Mouse (Mus musculus) heart, embryonic 15.5 days (tissue): ENCODE data around the gene Tbl1x. TPM values are rescaled to one million over a fixed set of nuclear protein-coding genes. Genes with fewer than 3 reads are reported as not detected.
A peak's percentile ranks its signal among the peaks of the same experiment; 100 is the strongest.

Experiments
- ATAC-seq: fragments of 200-750 bp; cut with Nextera tagmentation; replicated peaks from 2 replicates; pipeline ENCODE4 v1.8.0; 2017; ENCODE audit warnings: low read depth, moderate TSS enrichment; ENCODE audit not compliant: insufficient number of reproducible peaks, insufficient read depth, low FRiP score
- H3K27ac ChIP-seq: fragments of 300-500 bp; sonication (generic); 2 replicates; pipeline ENCODE4 v1.5.1; 2015; ENCODE audit warnings: mild to moderate bottlenecking, inconsistent platforms
- H3K27me3 ChIP-seq: fragments of 300-500 bp; sonication (generic); 2 replicates; pipeline ENCODE4 v1.6.1; 2015; ENCODE audit warnings: inconsistent platforms
- H3K36me3 ChIP-seq: fragments of 300-500 bp; sonication (generic); 2 replicates; pipeline ENCODE4 v1.6.1; 2015; ENCODE audit warnings: mild to moderate bottlenecking, inconsistent platforms
- H3K4me1 ChIP-seq: fragments of 300-500 bp; sonication (generic); replicated peaks from 2 replicates; pipeline ENCODE4 v1.6.1; 2015; ENCODE audit warnings: inconsistent platforms
- H3K4me2 ChIP-seq: fragments of 300-500 bp; sonication (generic); 2 replicates; pipeline ENCODE4 v1.6.1; 2015; ENCODE audit warnings: inconsistent platforms, mild to moderate bottlenecking, moderate library complexity
- H3K4me3 ChIP-seq: fragments of 300-500 bp; sonication (generic); 2 replicates; pipeline ENCODE4 v1.5.1; 2015; ENCODE audit warnings: mild to moderate bottlenecking, inconsistent platforms
- H3K9ac ChIP-seq: fragments of 300-500 bp; sonication (generic); 2 replicates; pipeline ENCODE4 v1.6.1; 2015; ENCODE audit warnings: mild to moderate bottlenecking, inconsistent platforms
- H3K9me3 ChIP-seq: fragments of 300-500 bp; sonication (generic); replicated peaks from 2 replicates; pipeline ENCODE4 v1.6.1; 2016; ENCODE audit warnings: inconsistent platforms
- WGBS: fragments of 180-500 bp; shearing (Covaris S2); methylation state at CpG from one replicate; pipeline ENCODE4 v1.1.7; 2015; ENCODE audit warnings: mixed read lengths; 5-methylcytosine and 5-hydroxymethylcytosine counted together
- polyA plus RNA-seq: library from polyadenylated mRNA; unstranded; fragments of >200 nt; fragmentation: Nextera tagmentation; extraction: Ambion mirVana; gene quantifications from 2 replicates; pipeline ENCODE4 v1.2.1, GENCODE M21; 2015

Tbl1x gene
- polyA plus RNA-seq, 1 experiment from 2014 or later = 53.3 TPM

DNA sequence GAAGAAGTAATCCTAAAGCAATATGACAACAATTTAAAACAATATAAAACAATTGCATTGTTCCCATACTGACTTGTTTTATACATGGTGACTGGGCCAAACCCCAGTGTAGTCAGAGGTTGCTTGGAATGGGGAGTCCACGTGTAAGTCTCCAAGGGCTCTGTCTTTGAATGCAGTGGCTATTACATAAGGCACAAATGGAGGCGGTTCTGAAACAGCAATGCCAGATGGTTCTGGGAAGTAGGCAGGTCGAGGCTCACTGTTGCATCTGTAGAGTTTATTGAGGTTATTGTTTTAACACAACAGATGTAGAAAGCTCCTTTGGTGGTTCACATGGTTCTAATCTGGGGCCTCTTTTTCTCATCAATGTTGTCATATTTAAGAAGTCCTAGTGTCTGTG is 66.3 kb downstream of the Tbl1x start:
- no peak overlapping the region for H3K4me3 ChIP-seq
- H3K9ac ChIP-seq = no peak overlapping the region
- no peak overlapping the region for H3K27ac ChIP-seq
- peaks cover 6% of the 10 kb centered on the region for H3K4me1 ChIP-seq
- H3K9me3 ChIP-seq = no peaks in the 10 kb centered on the region
- ATAC-seq = no peak
- no peak overlapping the region for H3K4me2 ChIP-seq
- no peaks in the 10 kb centered on the region for H3K27me3 ChIP-seq
- H3K36me3 ChIP-seq = no peaks in the 10 kb centered on the region
- WGBS = 76% methylated on average over 3 of the region's 3 CpGs

DNA sequence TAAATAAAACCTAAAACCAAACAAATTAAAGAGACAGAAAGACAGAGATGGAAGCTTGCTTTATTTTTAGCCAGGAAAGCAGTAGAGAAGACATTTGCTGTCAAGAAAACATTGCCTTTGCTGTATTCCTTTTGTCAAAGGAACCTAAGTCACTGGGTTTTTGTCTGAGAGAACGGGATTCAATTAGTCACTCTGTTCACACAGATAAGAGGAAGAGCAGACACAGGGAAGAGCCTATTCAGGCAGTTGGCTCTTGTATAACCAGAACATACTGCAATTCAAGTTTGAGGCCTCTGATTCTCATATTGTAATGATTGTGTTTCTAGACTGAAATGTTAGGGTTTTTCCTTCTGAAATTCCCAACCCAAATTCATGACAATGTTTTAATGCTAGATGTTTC is 67.4 kb downstream of the Tbl1x start:
- Histone ChIP-seq H3K36me3 (no peaks in the 10 kb centered on the region), H3K9ac (no peak overlapping the region), H3K4me1 (peaks cover 6% of the 10 kb centered on the region), H3K27ac (no peak overlapping the region; the same call in 1 of the 2 replicates), H3K27me3 (no peaks in the 10 kb centered on the region), H3K4me3 (no peak overlapping the region), H3K4me2 (no peak overlapping the region), H3K9me3 (no peaks in the 10 kb centered on the region)
- WGBS = 24% methylated on average over 1 of the region's 1 CpGs
- ATAC-seq = no peak

DNA sequence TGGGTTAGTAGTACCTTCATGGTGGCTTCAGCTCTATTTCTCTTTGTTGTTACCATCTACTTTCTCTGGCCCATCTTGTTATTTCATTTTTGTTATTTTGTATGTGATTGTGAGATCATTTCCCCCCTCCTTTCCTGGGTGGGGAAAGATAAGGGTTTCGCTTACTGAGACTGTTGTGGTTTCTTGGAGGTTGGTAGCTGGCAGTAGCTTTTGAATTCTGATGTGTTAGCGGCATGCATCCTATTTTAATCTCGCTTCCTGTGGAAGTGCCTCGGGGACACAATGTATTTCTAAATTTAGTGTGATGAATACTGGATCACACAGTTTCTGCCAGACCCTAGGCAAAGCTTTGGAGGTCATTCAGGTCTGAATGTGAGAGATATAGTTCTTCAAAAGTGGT is 69.2 kb downstream of the Tbl1x start:
- WGBS = 28% methylated on average over 4 of the region's 4 CpGs
- Histone ChIP-seq H3K27me3 (no peaks in the 10 kb centered on the region), H3K4me3 (no peak overlapping the region), H3K4me2 (0 out of 2 replicates have a peak overlapping the region, but pooled peaks have one; percentile 16), H3K27ac (peak overlapping the region; percentile 74), H3K9me3 (no peaks in the 10 kb centered on the region), H3K36me3 (no peaks in the 10 kb centered on the region), H3K4me1 (peaks cover 6% of the 10 kb centered on the region), H3K9ac (no peak overlapping the region)
- ATAC-seq = no peak

DNA sequence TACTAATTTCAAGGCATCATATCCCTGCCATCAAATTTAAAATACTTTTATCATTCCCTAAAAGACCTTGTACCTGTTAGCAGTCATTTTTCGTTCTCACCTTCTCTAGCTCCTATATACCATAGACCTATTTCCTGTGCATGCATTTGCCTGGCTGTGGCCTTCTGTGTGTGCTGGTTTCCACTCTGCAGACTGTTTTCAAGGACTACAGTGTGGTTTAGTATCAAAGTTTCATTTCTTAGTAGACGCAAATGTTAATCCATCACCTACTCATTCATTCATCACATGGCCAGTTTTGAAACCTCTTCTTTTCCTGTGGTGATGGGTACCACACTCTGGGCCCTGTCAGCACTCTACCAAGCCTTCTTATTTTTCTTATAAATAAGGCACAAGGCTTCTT is 75.2 kb downstream of the Tbl1x start:
- Histone ChIP-seq H3K4me2 (no peak overlapping the region), H3K27me3 (no peaks in the 10 kb centered on the region), H3K4me1 (peaks cover 2% of the 10 kb centered on the region; the same call in 1 of the 2 replicates), H3K9ac (no peak overlapping the region), H3K4me3 (no peak overlapping the region), H3K27ac (no peak overlapping the region), H3K36me3 (no peaks in the 10 kb centered on the region), H3K9me3 (no peaks in the 10 kb centered on the region)
- WGBS = 85% methylated on average over 2 of the region's 2 CpGs
- no peak for ATAC-seq

DNA sequence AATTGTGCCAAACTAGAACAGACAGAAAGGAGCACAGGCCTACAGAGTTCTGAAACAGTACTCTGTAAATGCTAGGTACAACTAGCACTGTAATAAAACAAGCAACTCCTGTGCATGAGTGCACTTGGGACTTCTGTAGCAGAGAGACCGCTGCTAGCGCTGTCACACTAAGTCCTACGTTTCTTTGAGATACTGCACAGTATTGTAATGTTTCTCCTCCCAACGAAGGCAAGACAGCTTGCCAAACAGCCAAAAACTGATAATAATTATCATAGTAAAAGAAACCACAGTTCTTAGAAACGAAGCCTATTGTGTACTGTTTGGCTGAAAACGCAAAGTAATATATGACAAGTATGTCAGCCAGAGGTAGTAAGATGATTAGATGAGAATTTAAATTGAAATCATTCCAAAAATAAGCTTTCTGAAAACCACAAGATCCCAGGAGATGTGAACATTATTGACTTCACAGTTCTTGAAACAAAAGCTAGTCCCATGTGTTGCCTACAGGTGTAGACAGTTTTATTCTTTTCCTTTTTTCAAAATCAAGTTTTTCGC is 83.9 kb downstream of the Tbl1x start:
- 60% methylated on average over 7 of the region's 7 CpGs for WGBS
- H3K4me1 ChIP-seq = 0 out of 2 replicates have a peak, but pooled peaks cover 10% of the 10 kb centered on the region
- no peak overlapping the region for H3K4me2 ChIP-seq
- H3K27ac ChIP-seq = no peak overlapping the region
- H3K27me3 ChIP-seq = no peaks in the 10 kb centered on the region
- no peak for ATAC-seq
- no peak overlapping the region for H3K4me3 ChIP-seq
- H3K9ac ChIP-seq = no peak overlapping the region
- no peaks in the 10 kb centered on the region for H3K36me3 ChIP-seq
- H3K9me3 ChIP-seq = no peaks in the 10 kb centered on the region

DNA sequence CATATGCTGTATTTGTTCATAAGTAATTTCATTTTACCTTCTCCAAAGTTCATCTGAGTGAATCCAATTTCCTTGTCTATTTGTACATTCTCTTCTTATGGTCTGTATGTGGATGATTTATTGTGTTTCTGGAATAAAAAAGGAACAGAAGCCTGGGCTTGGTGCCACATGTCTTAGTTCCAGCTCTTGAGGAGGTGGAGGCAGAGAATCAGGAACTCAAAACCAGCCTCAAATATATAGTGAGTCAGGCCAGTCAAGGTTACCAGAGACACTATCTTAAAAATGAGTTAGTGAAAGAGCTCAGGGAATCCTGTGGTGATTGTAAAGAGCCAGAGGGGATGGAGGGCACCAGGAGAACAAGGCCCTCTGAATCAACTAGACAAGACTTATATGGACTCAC is 86.9 kb downstream of the Tbl1x start:
- Histone ChIP-seq H3K9ac (no peak overlapping the region), H3K27ac (no peak overlapping the region), H3K27me3 (no peaks in the 10 kb centered on the region), H3K4me3 (no peak overlapping the region), H3K36me3 (no peaks in the 10 kb centered on the region), H3K4me1 (peaks cover 9% of the 10 kb centered on the region; the same call in 1 of the 2 replicates), H3K9me3 (no peaks in the 10 kb centered on the region), H3K4me2 (no peak overlapping the region)
- no peak for ATAC-seq

DNA sequence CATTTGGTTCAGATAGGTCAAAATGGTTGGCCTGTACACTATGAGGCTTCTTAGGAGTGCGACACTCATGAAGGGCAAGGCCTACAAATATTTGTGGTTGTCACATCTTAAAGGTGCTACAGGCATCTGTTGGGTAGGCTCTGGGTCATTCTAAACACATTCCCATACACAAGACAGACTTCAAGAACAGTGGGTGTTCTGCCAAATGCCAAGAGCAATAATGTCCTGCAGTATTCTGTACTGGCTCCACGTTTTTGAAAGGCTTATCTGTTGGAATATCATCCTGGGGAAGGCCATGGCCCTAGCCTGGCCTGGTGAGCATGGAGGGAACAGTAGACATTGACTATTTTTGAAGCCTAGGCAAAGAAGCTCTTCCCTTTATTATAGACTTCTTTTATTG is 87.9 kb downstream of the Tbl1x start:
- H3K27me3 ChIP-seq = no peaks in the 10 kb centered on the region
- H3K9ac ChIP-seq = no peak overlapping the region
- H3K4me3 ChIP-seq = no peak overlapping the region
- no peak for ATAC-seq
- no peaks in the 10 kb centered on the region for H3K9me3 ChIP-seq
- WGBS = 57% methylated on average over 2 of the region's 2 CpGs
- H3K27ac ChIP-seq = no peak overlapping the region
- H3K36me3 ChIP-seq = no peaks in the 10 kb centered on the region
- H3K4me1 ChIP-seq = peaks cover 14% of the 10 kb centered on the region; the same call in 1 of the 2 replicates
- no peak overlapping the region for H3K4me2 ChIP-seq

DNA sequence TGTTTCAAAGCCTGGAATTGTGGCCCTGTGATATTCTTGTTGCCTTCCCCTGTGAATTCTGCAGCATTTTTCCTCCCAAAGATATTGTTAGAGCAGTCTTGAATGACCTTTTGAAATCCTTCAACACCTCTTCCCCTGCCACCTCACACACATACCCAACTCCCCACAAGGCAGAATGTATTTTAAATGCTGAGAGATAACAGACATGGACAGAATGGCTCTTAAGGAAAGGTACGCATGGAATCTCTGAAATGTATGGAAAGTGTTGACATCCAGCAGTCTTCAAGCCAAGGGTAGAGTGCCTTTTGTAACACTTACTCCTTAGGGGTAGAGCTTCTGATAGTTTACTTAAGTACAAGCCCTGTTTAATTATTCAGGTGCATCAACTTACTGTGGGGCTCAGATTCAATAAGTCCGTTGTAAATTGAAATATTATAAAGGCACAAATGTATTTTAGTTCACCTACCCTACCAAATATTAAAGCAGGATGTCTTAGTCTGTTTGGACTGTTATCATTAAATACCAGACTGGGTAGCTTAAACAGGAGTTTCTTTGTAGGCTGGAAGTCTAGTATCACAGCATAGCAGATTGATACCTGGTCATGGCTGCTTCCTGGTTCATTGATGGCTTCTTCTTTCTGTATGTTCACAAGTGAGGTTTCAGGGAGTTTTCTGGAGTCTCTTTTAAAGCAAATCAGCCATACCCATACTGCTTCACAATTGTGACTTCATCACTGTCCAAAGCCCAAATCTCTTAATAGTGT is 92.9 kb downstream of the Tbl1x start:
- no peak overlapping the region for H3K9ac ChIP-seq
- no peaks in the 10 kb centered on the region for H3K36me3 ChIP-seq
- H3K4me1 ChIP-seq = peaks cover 21% of the 10 kb centered on the region
- H3K27ac ChIP-seq = peak overlapping the region; percentile 80
- H3K4me3 ChIP-seq = no peak overlapping the region
- 52% methylated on average over 2 of the region's 2 CpGs for WGBS
- H3K4me2 ChIP-seq = no peak overlapping the region
- peak; percentile 53; the same call in 1 of the 2 replicates for ATAC-seq
- H3K9me3 ChIP-seq = no peaks in the 10 kb centered on the region
- H3K27me3 ChIP-seq = no peaks in the 10 kb centered on the region

DNA sequence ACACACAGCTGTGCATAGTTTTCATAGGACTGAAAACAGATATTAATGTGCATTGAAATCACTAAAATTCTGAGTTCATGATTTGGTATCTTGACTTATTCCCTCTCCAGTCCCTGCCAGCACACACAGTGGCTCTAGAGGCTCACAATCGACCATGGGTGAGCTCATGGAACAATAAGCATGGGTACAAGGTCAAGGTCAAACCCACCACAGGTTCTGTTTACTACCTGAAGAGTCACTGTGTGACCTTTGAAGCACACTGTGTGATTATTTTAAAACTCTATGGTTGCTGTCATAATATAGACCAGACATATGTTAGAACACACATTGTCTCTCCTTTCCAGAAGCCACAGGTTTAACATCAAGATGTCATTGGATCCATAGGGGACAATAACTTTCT is 96.7 kb downstream of the Tbl1x start:
- Histone ChIP-seq H3K4me2 (no peak overlapping the region), H3K27ac (peak overlapping the region; percentile 40; the same call in 1 of the 2 replicates), H3K9me3 (no peaks in the 10 kb centered on the region), H3K4me1 (peaks cover 24% of the 10 kb centered on the region), H3K9ac (no peak overlapping the region), H3K36me3 (no peaks in the 10 kb centered on the region), H3K27me3 (no peaks in the 10 kb centered on the region), H3K4me3 (no peak overlapping the region)
- 26% methylated on average over 1 of the region's 1 CpGs for WGBS
- ATAC-seq = no peak

DNA sequence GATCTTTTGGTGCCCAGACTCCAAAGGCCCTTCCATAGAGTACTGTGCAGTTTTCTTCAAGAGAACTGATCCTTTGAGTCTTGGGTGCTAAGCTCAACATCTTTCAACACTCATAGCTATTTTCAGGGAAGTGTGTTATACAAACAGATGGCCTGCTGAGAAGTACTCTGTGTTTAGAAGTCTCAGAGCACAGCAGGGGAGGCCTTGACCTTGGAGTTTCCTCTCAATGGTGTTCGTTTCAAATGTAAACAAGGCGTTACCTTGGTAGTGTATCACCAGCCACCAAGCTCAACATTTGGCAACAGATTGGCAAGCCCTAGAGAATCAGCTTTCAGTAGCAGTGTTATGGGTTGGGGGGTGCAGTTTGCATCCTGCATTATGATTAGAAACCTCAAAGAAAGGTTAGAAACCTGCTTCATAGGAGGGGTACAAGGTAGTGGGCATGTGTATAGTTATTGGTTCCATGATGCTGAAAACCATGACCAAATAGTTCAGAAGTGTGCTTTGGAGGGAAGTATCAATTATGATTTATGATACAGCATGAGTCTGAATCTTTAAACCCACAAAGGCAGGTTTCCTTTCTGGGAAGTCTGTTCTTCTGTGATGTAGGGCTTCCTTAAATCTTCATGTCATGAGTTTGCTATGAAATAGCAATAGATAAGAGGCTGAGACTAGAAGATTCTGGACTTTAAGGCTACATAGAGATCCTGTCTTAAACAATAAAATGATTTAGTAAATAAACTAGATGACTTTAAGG is 98.3 kb downstream of the Tbl1x start:
- H3K4me3 ChIP-seq = no peak overlapping the region
- 30% methylated on average over 2 of the region's 2 CpGs for WGBS
- H3K36me3 ChIP-seq = no peaks in the 10 kb centered on the region
- peaks cover 18% of the 10 kb centered on the region for H3K4me1 ChIP-seq
- no peaks in the 10 kb centered on the region for H3K9me3 ChIP-seq
- no peak overlapping the region for H3K4me2 ChIP-seq
- no peaks in the 10 kb centered on the region for H3K27me3 ChIP-seq
- no peak for ATAC-seq
- peak overlapping the region; percentile 40 for H3K27ac ChIP-seq
- H3K9ac ChIP-seq = no peak overlapping the region

DNA sequence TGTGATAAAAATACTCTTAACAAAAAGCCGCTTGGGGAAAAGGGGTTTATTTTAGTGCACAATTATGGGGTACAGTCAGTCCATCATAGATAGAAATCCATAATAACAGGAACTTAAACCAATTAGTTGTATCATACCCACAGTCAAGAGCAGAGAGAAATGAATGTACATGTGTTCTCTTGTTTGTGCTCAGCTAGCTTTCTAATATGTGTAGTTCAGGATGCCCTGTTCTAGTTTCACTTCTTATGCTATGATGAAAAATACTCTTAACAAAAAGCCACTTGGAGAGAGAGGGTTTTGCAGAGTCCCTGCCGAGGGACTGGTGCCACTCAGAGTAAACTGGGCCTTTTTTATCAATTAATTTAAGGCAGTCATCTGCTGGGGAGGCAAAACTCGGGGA is 101.1 kb downstream of the Tbl1x start:
- no peak overlapping the region for H3K4me3 ChIP-seq
- no peak overlapping the region; the same call in 1 of the 2 replicates for H3K27ac ChIP-seq
- no peaks in the 10 kb centered on the region for H3K36me3 ChIP-seq
- H3K27me3 ChIP-seq = no peaks in the 10 kb centered on the region
- no peak overlapping the region for H3K9ac ChIP-seq
- no peaks in the 10 kb centered on the region for H3K9me3 ChIP-seq
- peaks cover 21% of the 10 kb centered on the region for H3K4me1 ChIP-seq
- 48% methylated on average over 3 of the region's 3 CpGs for WGBS
- ATAC-seq = no peak
- no peak overlapping the region for H3K4me2 ChIP-seq
